Mouse (Mus musculus) CH12.LX (cell line): ENCODE measurements around the gene Il1r1.

Experiments
- BHLHE40 ChIP-seq: IDR thresholded peaks from 2 replicates; pipeline ENCODE4 v1.6.1; 2011; ENCODE audit warnings: mild to moderate bottlenecking, low read depth, low read length, improper control_type of control experiment
- CTCF ChIP-seq, 2 experiments: IDR thresholded peaks in 1 of 2; conservative IDR thresholded peaks in 1 of 2; 2 replicates each; pipeline ENCODE4 v1.5.1; 2011 to 2012; ENCODE audit warnings: low read depth in 2 of 2, low read length in 2 of 2, improper control_type of control experiment in 1 of 2, inconsistent platforms in 1 of 2, mild to moderate bottlenecking in 1 of 2, moderate library complexity in 1 of 2
- MYC ChIP-seq: IDR thresholded peaks from 2 replicates; pipeline ENCODE4 v1.6.1; 2011; ENCODE audit warnings: low read depth, mild to moderate bottlenecking, improper control_type of control experiment, low read length
- SIN3A ChIP-seq: IDR thresholded peaks from 2 replicates; pipeline ENCODE4 v1.6.1; 2012; ENCODE audit warnings: low read length, improper control_type of control experiment, inconsistent platforms
- TCF12 ChIP-seq: IDR thresholded peaks from 2 replicates; pipeline ENCODE4 v1.6.1; 2014; ENCODE audit warnings: low read depth, mild to moderate bottlenecking, inconsistent platforms, low read length, improper control_type of control experiment

GRCm38 (mm10) chr1:40175797-40176196, 49.1 kb upstream of the Il1r1 start:
- TF ChIP-seq TCF12 (no peak), CTCF (conservative IDR thresholded peaks at IDR 0.05 in 1 of 2, IDR thresholded peaks at IDR 0.05 in 1 of 2; ENCODE audit: low read depth in 2 of 2, low read length in 2 of 2) (no peak), MYC (no peak), SIN3A (no peak), BHLHE40 (no peak)
